Mouse (Mus musculus): ENCODE measurements around the gene Mylpf.

DNA sequence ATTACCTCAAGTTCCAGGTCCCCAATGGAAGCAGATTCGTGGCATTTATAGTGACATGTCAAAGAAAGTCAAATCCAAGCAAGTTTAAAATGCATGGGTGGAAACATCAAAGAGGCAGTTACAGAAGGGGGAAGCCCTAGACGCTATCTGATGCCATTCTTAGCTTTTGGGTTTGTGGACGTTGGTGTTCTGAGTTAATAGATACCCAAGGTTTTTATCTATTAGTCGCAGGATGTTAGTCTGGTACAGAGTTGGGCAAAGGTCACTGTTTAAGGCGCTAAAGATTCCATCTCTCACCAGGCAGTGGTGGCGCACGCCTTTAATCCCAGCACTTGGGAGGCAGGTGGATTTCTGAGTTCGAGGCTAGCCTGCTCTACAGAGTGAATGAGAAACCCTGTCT lies 25.3 kb upstream of the Mylpf start:
- TF ChIP-seq CHD2 (IDR thresholded peaks at IDR 0.05; ENCODE audit: low read depth, low read length): no peak
- TF ChIP-seq ZNF384 (IDR thresholded peaks at IDR 0.05; ENCODE audit: low read depth, low read length): no peak
- no peak for TF ChIP-seq HCFC1 (IDR thresholded peaks at IDR 0.05; ENCODE audit: borderline replicate concordance, insufficient read depth, low read length)
- no peak for TF ChIP-seq MAFK (IDR thresholded peaks at IDR 0.05; ENCODE audit: insufficient read depth, low read depth, low read length)
- no peak for TF ChIP-seq ZC3H11A (IDR thresholded peaks at IDR 0.05; ENCODE audit: borderline replicate concordance, low read depth, low read length)
